Mouse (Mus musculus) left cerebral cortex, postnatal 4 days (tissue): ENCODE data around the gene Klhl26. TPM values are rescaled to one million over a fixed set of nuclear protein-coding genes. Genes with fewer than 3 reads are reported as not detected.
"Not testable (repeated sequence)": the region's sequence is repeated elsewhere in the genome, so short reads cannot be mapped to it uniquely, and the experiment has no call there.

Experiments
- DNase-seq: peaks from one replicate; pipeline ENCODE4 v3.0.0-alpha.2; 2022
- intact Hi-C: fragments of 180-260 bp; cut with DNase I; formaldehyde crosslinking; loops from one replicate; pipeline ENCODE4 v1.15.1; 2025
- total RNA-seq, 2 experiments: library from RNA; stranded (reverse); gene quantifications; 2 replicates each; pipeline ENCODE4 v1.2.3; 2021

Gene Klhl26
- total RNA-seq = 10 to 100 TPM; 26.3 to 28.7 TPM

DNA sequence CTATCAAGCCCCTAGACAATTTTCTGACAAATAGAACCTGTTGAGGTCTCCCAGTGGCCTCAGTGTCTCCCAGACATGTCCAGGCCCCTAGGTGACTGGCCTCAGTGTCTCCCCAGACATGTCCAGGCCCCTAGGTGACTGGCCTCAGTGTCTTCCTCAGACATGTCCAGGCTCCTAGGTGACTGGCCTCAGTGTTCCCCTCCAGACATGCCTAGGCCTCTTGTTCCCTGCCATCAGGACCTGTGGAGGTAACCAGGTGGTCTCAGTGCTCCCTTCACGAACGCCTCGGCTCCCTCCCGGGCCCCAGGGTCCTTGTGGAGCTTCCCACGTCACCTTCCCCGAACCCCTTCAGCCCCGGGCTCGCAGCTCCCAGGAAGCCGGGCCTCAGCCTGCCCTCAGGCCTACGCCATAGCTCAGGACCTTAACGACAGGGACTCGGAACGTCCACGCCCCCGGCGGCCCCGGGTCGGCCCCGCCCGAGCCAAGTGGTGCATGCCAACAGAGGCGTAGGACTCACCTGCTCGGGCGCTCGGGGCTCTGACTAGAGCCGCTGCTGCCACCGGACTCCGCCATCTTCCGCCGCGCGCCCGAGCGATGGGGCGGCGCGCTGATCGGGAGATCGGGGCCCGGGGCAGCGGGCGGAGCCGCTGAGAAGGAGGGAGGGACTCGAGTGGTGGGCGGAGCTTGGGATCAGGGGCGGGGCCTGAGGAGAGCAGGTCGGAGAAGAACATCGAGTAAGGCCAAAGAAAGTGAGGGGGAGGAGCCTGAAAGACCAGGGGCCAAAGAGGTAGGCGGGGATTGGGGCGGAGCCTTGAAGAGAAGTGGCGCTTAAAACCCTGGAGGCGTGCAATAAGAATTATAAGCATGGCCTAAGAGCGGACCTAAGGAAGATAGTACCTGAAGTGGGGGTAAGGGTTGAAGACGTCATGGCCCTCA, at the start of gene Klhl26:
TSS of gene Klhl26 (minus strand) at position 636 of the 936 bp plus-strand sequence.
- peak; percentile 95 for DNase-seq
- intact Hi-C loops = no loop called here

DNA sequence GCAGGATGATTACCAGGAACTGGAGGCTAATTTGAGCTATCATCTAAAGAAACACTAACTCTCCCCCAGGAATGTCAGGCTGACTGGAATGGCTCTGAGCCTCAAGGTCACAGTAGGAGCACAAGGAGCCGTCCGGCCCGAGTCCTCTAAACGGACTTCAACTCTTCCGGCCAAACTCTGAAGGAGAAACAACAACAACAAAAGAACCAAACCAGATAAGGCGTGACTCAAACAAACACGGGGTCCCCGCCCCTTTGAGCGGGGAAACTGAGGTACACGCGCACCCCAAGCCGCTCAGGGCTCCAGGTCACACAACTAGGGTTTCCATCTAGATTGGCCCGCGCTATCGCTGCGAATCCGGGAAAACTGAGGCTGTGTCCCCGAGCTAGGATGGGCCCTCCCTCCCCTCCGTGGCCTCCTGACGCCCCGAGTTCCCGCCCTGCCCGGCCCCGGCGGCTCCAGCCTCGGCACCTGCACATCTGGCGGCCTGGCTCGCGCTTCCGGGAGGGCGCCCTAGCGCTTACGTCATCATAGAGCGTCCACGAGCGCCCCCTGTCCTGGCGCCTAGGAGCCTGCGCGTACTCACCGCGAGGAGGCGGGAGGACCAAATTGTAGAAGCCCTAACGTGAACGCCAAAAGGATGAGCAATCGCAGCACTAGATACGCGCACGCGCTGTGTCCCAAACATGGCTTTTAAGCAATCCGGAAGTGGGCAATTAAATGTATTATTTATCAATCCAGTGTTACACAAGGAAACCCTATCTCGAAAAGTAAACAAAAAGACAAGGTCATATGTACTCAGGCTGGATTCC, 46.0 kb upstream of the Klhl26 start:
- peak; percentile 96 for DNase-seq
- intact Hi-C loops = no loop called here

DNA sequence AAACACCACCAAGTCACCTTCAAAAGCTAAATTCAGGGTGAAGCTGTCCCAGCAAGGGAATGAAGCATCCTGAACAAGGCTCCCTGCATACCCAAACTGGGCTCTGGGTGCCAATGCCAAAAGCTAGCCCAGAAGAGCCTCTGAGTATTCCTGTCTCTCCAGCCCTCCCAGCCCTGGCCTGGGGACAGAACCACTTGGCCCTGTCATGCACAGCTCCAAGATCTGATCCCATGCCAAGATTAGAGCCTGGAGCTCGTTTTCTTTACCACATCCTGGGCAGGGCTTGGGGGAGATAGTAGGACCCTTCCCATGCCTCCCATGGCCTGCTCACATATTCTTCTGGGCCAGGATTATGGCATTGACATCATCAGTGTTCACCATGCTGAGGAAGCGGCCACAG, 42.8 kb upstream of the Klhl26 start:
- no peak for DNase-seq
- intact Hi-C loops = no loop called here

DNA sequence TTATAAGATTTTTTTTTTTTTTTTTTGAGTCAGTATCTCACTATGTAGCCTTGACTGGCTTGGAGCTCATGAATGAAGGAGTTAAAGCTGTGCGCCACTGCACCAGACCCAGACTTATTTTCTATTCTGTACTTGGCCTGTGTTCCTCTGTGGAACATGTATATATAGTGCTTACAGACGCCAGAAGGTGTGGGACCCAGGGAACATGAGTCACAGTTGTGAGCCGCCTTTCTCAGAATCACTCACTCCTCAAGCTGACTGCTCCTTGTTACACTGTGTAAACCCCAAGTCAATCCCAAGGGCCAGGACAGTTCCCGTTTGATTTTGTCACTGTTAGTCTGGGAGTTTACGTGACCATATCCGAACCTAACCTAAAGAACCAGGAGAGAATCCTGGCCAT, 42.3 kb upstream of the Klhl26 start:
- intact Hi-C loops = no loop called here
- DNase-seq = no peak

DNA sequence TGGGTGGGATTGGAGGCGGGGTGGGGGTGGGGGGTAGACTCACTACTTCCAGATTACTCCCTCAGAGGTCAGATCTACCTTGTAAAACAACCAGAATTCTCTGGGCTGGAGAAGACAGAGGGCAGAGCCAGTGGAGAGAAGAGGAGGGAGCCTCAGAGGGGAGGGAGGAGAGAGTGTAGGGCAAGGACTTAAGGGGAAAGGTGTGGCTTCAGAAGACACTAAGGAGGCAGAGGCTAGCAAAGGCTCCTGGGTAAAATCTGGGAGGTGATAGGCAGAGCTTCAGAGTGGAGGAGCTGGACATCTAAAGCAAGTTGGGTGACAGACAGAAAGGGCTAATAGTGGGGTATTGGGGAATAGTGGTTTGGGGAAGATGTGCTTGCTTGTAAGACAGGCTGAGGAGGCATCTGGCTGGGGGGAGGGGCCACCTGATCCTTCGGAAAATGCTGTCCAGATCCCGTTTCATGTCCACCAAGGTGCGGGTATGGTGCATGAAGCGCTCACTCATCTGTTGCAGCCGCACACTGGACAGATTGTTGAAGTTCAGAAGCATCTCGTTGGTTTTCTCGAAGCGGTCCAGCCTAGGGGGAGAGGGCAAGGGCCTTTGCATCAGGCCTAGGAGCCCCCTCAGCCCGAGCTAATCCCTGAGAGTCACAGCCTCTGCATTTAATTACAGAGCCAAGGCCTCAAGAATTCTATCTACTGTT, 41.3 kb upstream of the Klhl26 start:
- no peak for DNase-seq
- intact Hi-C loops = no loop called here

DNA sequence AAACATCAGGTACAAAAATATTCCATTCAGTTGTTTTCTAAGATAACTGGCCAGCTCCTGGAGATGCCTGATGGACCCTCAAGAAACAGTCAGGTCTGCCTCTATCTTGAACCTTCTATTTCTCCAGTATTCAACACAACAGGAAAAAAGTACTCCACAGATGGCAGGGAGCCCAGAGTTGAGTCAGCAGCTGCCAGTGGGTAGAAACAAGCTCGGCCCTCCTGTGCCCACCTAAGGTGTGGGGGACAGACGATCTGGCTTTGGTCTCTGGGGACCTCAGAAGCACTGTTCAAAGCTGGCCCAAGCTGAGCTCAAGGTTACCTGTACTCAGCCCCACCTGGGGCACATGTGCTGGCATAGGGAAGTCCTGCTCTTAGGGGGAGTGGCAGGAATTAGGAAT, 36.7 kb upstream of the Klhl26 start:
- intact Hi-C loops = no loop called here
- no peak for DNase-seq

DNA sequence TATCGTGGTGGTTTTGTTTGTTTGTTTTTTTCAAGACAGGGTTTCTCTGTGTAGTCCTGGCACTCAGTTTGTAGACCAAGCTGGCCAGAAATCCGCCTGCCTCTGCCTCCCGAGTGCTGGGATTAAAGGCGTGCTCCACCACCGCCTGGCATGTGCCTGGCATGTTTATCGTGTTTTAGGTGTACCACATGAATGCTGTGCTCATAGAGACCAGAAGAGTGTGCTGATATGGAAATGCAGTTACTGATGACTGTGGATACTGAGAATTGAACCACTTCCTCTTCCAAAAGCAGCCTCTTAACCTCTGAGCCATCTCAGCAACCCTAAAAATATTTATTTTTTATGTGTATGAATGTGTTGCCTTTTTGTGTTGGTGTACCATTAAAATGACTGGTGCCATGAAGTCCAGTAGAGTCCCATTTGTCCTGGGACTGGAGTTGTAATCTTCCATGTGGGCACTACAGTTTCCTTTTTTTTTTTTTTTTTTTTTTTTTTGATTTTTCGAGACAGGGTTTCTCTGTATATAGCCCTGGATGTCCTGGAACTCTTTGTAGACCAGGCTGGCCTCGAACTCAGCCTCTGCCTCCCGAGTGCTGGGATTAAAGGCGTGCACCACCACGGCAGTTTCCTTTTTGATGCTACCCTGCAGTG, 35.6 kb upstream of the Klhl26 start:
- intact Hi-C loops = no loop called here
- DNase-seq = no peak

DNA sequence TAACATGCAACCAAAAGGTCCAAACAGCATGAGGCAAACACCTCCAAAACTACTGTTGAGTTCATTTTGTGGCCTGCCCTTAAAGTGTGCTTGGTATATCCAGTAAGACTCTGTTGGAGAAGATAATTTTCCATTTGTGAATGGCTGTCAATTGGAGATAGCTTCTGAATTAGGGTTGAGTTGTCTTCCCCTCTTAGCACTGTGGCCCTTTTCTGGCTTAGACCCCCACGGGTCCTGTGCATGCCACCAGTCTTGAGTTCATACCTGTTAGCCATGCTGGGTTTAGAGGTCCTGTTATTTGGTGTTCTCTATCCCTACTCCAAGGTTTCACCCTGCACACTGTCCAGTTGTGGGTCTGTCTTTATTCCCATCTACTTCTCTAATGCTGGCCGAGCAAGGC, 35.0 kb upstream of the Klhl26 start:
- intact Hi-C loops = no loop called here

DNA sequence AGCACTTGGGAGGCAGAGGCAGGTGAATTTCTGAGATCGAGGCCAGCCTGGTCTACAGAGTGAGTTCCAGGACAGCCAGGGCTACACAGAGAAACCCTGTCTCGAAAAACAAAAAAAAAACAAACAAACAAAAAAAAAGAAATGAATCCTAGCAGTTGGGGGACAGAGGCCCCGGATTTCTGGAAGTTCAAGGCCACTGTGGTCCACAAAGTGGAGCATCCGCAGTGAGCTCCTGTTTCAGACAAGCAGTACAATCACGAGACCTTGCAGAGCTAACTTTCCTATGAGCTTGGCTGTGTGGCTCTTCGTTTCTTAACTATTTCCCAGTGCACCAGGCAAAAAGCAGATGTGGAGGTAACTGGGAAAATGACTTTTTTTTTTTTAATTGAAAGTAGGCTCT, 34.4 kb upstream of the Klhl26 start:
- DNase-seq, intact Hi-C loops: not testable (repeated sequence)

More for the DNA sequence above, 35.0 kb upstream of the Klhl26 start:
- DNase-seq = no peak

DNA sequence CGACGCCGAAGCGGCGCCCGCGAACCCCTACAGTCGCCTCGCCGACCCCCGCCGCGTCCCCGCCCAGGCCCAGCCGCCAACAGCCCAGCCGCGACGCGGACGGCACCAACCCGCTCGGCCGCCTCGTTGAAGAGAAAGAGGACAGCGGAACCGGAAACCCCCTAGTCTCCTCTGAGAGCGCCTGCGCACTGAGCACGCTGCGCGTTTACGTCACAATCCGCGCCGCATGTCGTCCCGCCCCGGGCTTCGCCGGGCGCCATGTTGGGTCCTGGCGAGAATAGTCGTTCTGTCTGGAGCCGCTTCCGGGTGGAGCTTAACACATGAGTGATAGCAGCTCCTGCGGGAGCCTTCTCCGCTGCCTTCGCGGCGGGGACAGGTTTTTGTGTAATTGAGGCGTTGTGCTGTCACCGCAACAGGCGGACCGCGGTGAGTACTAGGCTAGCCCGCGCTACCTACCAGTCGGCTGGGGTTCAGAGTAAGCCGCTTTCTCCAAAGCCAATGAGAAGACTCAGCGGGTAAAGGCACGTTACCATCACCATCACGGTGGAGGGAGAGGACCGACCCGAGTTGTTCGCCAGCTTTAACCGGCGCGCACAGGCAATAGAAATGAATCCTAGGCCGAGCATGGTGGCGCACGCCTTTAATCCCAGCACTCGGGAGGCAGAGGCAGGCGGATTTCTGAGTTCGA, 33.6 kb upstream of the Klhl26 start, which contains the start of gene Uba52:
TSS of gene Uba52 (minus strand) at position 574 of the 688 bp plus-strand sequence.
- peak; percentile 98 for DNase-seq
- intact Hi-C loops = no loop called here

DNA sequence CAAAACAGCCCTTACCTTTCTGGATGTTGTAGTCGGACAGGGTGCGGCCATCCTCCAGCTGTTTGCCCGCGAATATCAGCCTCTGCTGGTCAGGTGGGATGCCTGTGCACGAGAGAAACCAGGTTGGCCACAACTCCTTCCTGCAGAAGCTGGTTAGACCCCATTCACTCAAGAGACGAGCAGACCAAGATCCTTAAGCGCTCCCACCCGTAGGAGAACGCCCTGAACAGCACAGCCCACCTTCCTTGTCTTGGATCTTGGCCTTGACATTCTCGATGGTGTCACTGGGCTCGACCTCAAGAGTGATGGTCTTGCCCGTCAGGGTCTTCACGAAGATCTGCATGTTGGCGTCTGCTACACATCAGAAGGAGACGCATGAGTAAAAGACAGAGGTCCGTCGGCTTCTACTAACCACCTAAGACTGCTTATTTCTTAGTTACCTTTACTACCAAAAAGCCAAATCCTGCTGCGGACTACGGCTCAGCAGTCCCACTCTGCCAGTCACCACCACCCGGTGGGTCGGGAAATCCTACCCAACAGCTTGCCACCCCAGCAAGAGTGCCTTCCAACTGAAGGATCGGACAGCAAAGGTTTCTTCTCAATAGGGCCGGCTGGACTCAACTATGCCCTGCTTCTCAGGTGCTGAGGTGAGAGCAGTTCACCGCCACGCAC, 32.6 kb upstream of the Klhl26 start:
- DNase-seq = no peak
- intact Hi-C loops = no loop called here

DNA sequence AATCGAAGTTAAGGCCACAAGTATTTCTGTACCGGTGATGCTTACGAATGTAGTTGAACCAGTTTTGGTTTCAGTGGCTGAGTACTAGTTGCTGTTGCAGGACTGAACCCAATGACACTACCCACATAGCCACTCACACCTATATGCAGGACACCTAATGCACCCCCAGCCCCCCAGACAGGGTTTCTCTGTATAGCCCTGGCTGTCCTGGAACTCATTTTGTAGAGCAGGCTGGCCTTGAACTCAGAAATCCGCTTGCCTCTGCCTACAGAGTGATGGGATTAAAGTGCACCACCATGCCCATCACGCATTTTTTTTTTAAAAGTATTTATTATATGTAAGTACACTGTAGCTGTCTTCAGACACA, 30.2 kb upstream of the Klhl26 start:
- intact Hi-C loops = no loop called here
- DNase-seq = no peak

DNA sequence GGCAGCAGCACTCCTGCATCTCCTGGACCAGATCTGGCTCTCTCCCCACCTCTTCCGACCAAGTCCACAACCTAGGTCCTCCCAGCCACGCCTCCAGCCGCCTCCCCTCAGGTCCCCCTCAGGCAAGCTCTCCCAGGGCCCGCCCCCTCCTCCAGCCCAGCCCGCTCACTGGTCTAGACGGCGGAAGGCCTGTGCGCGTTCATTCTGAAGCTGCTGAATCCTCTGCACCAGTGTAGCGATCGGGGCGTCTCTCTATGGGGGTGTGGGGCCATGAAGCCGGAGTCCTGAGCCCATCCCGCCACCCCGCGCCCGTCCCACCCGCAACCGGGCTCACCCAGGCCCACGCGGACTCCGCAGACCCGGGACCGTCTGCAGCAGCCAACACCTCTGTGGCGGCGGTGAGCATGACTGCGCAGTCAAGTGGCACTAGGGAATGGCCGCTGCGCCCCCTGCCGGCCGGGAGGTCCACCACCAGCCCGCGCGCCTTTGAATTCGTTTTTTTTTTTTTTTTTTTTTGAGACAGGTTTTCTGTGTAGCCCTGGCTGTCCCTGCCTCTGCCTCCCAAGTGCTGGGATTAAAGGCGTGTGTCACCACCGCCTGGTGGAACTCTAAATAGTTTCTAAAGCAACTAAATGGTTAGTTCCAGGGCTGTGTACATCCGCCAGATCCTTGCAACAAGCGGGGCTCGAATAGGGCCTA, 29.7 kb upstream of the Klhl26 start, which contains the start of gene Rex1bd:
TSS of gene Rex1bd (minus strand) at position 425 of the 699 bp plus-strand sequence.
- peak; percentile 95 for DNase-seq
- intact Hi-C loops = no loop called here

DNA sequence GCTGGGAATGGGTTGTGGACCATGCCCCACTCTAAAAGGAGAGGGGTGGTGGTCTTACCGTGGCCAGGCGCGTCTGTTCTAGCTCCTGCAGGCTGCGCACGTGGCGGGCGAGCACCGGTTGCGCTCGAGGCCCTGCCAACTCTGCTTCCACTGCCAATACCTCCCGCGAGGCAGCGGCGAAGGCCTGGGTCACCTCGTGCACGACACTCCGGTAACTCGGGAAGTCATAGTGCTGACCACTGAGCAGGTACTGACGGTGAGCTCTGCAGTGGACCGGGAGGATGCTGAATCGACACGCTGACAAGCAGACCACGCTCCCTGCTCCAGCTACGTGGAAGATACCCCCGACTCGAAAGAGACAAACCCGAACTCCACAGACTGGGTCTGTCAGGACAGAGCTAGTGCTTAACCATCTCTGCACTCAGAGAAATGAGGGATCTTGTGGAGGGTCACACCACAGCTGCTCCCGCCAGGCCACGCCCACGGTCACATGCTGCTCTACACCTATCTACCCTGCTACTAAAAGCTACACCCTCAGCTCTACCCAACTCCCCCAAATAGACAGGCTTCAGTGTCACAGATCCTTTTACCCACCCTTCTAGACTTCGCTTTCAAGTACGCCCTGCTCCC, 29.0 kb upstream of the Klhl26 start:
- intact Hi-C loops = no loop called here
- DNase-seq = no peak

DNA sequence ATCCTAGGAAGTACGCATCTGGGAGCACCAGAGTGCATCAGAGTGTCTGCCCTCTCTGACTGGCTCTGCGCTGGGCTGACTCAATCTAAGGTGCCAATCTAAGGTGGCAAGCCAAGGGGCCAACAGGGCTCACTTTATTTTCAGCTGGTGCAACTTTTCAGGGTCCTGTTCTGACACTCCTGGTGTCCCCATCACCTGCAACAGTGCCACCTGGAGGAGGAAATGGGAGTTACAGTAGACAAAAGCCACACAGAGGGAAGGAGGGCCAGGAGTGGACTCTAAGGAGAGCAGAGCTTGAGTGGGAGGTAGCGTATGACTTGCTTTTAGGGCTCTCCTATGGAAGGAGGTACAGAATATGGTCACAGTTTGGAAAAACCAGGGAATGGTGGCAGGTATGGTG, 28.1 kb upstream of the Klhl26 start:
- peak; percentile 82 for DNase-seq
- intact Hi-C loops = loop anchor here (5.0 kb wide), 2 partner anchors 123 to 173 kb away; no protein-coding TSS in a partner anchor

DNA sequence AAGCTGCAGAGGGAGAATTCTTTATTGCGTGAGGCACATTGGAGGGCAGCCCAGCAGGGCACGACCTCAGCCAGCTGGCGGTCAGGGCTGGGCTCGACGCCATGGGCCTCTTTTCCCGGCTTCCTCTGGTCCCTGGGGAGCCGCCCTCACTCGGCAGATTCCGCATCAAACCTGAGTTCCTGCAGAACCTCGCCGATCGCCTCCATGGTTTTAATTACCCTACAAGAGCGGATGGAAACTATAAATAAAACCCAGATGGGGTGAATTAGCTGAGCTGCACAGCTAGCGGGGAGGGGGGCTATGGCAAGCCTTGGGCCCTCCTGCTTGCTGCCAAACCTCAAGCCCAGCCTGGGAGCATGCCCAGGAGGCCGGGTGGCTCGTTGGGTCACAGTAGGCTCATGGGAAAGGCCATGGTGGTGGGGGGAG, 27.5 kb upstream of the Klhl26 start:
- intact Hi-C loops = loop anchor here (5.0 kb wide), 2 partner anchors 122 to 172 kb away; no protein-coding TSS in a partner anchor
- peak; percentile 77 for DNase-seq

DNA sequence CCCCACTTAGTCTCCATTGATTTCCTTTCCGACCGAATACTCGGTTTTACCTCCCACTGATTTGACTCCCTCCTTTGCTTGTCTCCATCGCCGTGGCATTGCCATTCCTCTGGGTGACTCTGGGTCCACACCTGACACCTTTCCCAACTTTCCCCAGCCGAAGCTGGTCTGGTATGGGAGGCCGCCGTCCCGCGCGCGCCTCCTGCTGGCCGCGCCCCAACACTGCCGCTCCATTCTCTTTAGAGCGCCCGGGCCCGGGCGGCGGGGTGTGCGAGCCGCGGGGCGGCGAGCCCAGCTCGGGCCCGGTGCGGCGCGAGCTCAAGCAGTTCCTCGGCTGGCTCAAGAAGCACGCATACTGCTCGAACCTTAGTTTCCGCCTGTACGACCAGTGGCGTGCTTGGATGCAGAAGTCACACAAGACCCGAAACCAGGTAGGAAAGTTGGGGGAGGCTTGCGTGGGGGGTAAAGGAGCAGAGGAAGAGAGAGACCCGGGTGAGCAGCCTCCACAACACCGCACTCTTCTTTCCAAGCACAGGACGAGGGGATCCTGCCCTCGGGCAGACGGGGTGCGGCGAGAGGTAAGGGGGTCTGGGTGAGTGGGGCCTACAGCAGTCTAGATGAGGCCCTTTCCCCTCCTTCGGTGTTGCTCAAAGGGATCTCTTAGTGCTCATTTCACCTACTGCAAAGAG, 26.4 kb upstream of the Klhl26 start:
- intact Hi-C loops = loop anchor here (5.0 kb wide), 2 partner anchors 121 to 171 kb away; no protein-coding TSS in a partner anchor
- peak; percentile 66 for DNase-seq
